Mouse (Mus musculus) kidney, embryonic 14.5 days (tissue): ENCODE measurements around the gene Col16a1. TPM values are rescaled to one million over a fixed set of nuclear protein-coding genes. Genes with fewer than 3 reads are reported as not detected.

Source experiments
- ATAC-seq: fragments of 200-750 bp; cut with Nextera tagmentation; 2 replicates; pipeline ENCODE4 v1.8.0; 2017; ENCODE audit warnings: moderate number of reproducible peaks, mild to moderate bottlenecking, moderate TSS enrichment, moderate library complexity; ENCODE audit not compliant: low FRiP score, low TSS enrichment
- H3K27ac ChIP-seq: fragments of 300-500 bp; sonication (generic); 2 replicates; pipeline ENCODE4 v1.5.1; 2014; ENCODE audit warnings: low read depth, mild to moderate bottlenecking, low read length, moderate library complexity, mixed read lengths
- H3K27me3 ChIP-seq: fragments of 300-500 bp; sonication (generic); 2 replicates; pipeline ENCODE4 v1.6.1; 2014; ENCODE audit warnings: mild to moderate bottlenecking, low read length; ENCODE audit not compliant: control insufficient read depth, insufficient read depth
- H3K36me3 ChIP-seq: fragments of 300-500 bp; sonication (generic); 2 replicates; pipeline ENCODE4 v1.6.1; 2014; ENCODE audit warnings: low read length, mixed read lengths; ENCODE audit not compliant: control insufficient read depth, insufficient read depth
- H3K4me1 ChIP-seq: fragments of 300-500 bp; sonication (generic); 2 replicates; pipeline ENCODE4 v1.6.1; 2014; ENCODE audit warnings: low read length, mixed read lengths; ENCODE audit not compliant: control insufficient read depth, insufficient read depth
- H3K4me2 ChIP-seq: fragments of 300-500 bp; sonication (generic); replicated peaks from 2 replicates; pipeline ENCODE4 v1.6.1; 2014; ENCODE audit warnings: low read depth, mild to moderate bottlenecking, low read length
- H3K4me3 ChIP-seq: fragments of 300-500 bp; sonication (generic); 2 replicates; pipeline ENCODE4 v1.5.1; 2014; ENCODE audit warnings: mild to moderate bottlenecking, low read length
- H3K9ac ChIP-seq: fragments of 300-500 bp; sonication (generic); 2 replicates; pipeline ENCODE4 v1.6.1; 2014; ENCODE audit warnings: low read depth, mild to moderate bottlenecking, low read length, moderate library complexity
- H3K9me3 ChIP-seq: fragments of 300-500 bp; sonication (generic); 2 replicates; pipeline ENCODE4 v1.6.1; 2016; ENCODE audit warnings: low read length; ENCODE audit not compliant: control insufficient read depth
- WGBS: fragments of 180-500 bp; shearing (Covaris S2); extraction: QIAGEN DNeasy Blood & Tissue Kit; methylation state at CpG from one replicate; pipeline ENCODE4 v1.1.7; 2014; 5-methylcytosine and 5-hydroxymethylcytosine counted together
- polyA plus RNA-seq: library from polyadenylated mRNA; unstranded; fragments of >200 nt; fragmentation: Nextera tagmentation; extraction: Ambion mirVana; gene quantifications from 2 replicates; pipeline ENCODE4 v1.2.1, GENCODE M21; 2014

The Col16a1 gene
- polyA plus RNA-seq, 1 experiment from 2014 or later: 27.6 TPM

GRCm38 (mm10) chr4:130070523-130070922 lies 22.9 kb downstream of the Col16a1 start:
- 71% methylated on average over 3 of the region's 3 CpGs for WGBS
- H3K27me3 ChIP-seq: peaks cover under 1% of the 10 kb centered on the region
- no peak for ATAC-seq

GRCm38 (mm10) chr4:130071758-130072157 lies 24.1 kb downstream of the Col16a1 start:
- ATAC-seq: no peak
- Histone ChIP-seq H3K9me3 (no peaks in the 10 kb centered on the region), H3K4me1 (no peaks in the 10 kb centered on the region), H3K27ac (no peak overlapping the region), H3K9ac (no peak overlapping the region), H3K4me3 (no peak overlapping the region), H3K36me3 (no peaks in the 10 kb centered on the region; the same call in 1 of the 2 replicates), H3K4me2 (no peak overlapping the region), H3K27me3 (peaks cover 4% of the 10 kb centered on the region)
- WGBS: 89% methylated on average over 2 of the region's 2 CpGs

More at GRCm38 (mm10) chr4:130070523-130070922, 22.9 kb downstream of the Col16a1 start:
- Histone ChIP-seq H3K4me3 (no peak overlapping the region), H3K4me1 (no peaks in the 10 kb centered on the region), H3K9ac (no peak overlapping the region), H3K4me2 (no peak overlapping the region), H3K27ac (no peak overlapping the region), H3K9me3 (no peaks in the 10 kb centered on the region), H3K36me3 (no peaks in the 10 kb centered on the region; the same call in 1 of the 2 replicates)

- WGBS: 81% methylated on average over 4 of the region's 4 CpGs
- Histone ChIP-seq H3K4me2 (no peak overlapping the region), H3K4me1 (no peaks in the 10 kb centered on the region)
Measured at GRCm38 (mm10) chr4:130073367-130073766, 25.7 kb downstream of the Col16a1 start.

GRCm38 (mm10) chr4:130074761-130075515 lies 27.3 kb downstream of the Col16a1 start:
- WGBS: 63% methylated on average over 17 of the region's 17 CpGs
- H3K9me3 ChIP-seq: no peaks in the 10 kb centered on the region
- H3K4me2 ChIP-seq: no peak overlapping the region
- no peak overlapping the region for H3K27ac ChIP-seq
- H3K27me3 ChIP-seq: peaks cover 7% of the 10 kb centered on the region
- H3K4me3 ChIP-seq: no peak overlapping the region
- H3K36me3 ChIP-seq: no peaks in the 10 kb centered on the region; the same call in 1 of the 2 replicates
- ATAC-seq: 0 out of 2 replicates have a peak, but pooled peaks have one; percentile 18
- no peak overlapping the region for H3K9ac ChIP-seq
- no peaks in the 10 kb centered on the region for H3K4me1 ChIP-seq

More at GRCm38 (mm10) chr4:130073367-130073766, 25.7 kb downstream of the Col16a1 start:
- H3K27me3 ChIP-seq: peaks cover 7% of the 10 kb centered on the region
- no peak overlapping the region for H3K27ac ChIP-seq
- H3K36me3 ChIP-seq: no peaks in the 10 kb centered on the region; the same call in 1 of the 2 replicates
- H3K9ac ChIP-seq: no peak overlapping the region
- H3K9me3 ChIP-seq: no peaks in the 10 kb centered on the region
- H3K4me3 ChIP-seq: no peak overlapping the region
- ATAC-seq: no peak

GRCm38 (mm10) chr4:130076856-130077255 lies 29.2 kb downstream of the Col16a1 start:
- no peak overlapping the region for H3K27ac ChIP-seq
- H3K4me2 ChIP-seq: no peak overlapping the region
- no peaks in the 10 kb centered on the region for H3K4me1 ChIP-seq
- H3K4me3 ChIP-seq: no peak overlapping the region
- H3K9me3 ChIP-seq: no peaks in the 10 kb centered on the region
- H3K9ac ChIP-seq: no peak overlapping the region
- peaks cover 7% of the 10 kb centered on the region for H3K27me3 ChIP-seq
- ATAC-seq: no peak
- 61% methylated on average over 8 of the region's 8 CpGs for WGBS
- H3K36me3 ChIP-seq: no peaks in the 10 kb centered on the region; the same call in 1 of the 2 replicates

GRCm38 (mm10) chr4:130078816-130079485 lies 31.3 kb downstream of the Col16a1 start:
- no peak overlapping the region for H3K9ac ChIP-seq
- no peaks in the 10 kb centered on the region for H3K36me3 ChIP-seq
- peaks cover 7% of the 10 kb centered on the region for H3K27me3 ChIP-seq
- ATAC-seq: no peak
- H3K4me1 ChIP-seq: 0 out of 2 replicates have a peak, but pooled peaks cover under 1% of the 10 kb centered on the region
- no peaks in the 10 kb centered on the region for H3K9me3 ChIP-seq
- H3K4me2 ChIP-seq: no peak overlapping the region
- no peak overlapping the region for H3K27ac ChIP-seq
- 54% methylated on average over 17 of the region's 17 CpGs for WGBS
- H3K4me3 ChIP-seq: no peak overlapping the region

- H3K9me3 ChIP-seq: no peaks in the 10 kb centered on the region
- H3K27ac ChIP-seq: no peak overlapping the region
- WGBS: 62% methylated on average over 3 of the region's 3 CpGs
- no peak for ATAC-seq
- H3K4me3 ChIP-seq: no peak overlapping the region
- H3K4me2 ChIP-seq: no peak overlapping the region
- no peak overlapping the region for H3K9ac ChIP-seq
- peaks cover 6% of the 10 kb centered on the region; the same call in 1 of the 2 replicates for H3K4me1 ChIP-seq
- no peaks in the 10 kb centered on the region for H3K36me3 ChIP-seq
- peaks cover 7% of the 10 kb centered on the region for H3K27me3 ChIP-seq
Measured at GRCm38 (mm10) chr4:130079521-130079920, 31.9 kb downstream of the Col16a1 start.

- H3K9ac ChIP-seq: no peak overlapping the region
- H3K27ac ChIP-seq: no peak overlapping the region
- no peak overlapping the region for H3K4me2 ChIP-seq
- H3K4me1 ChIP-seq: peaks cover 8% of the 10 kb centered on the region; the same call in 1 of the 2 replicates
- WGBS: 76% methylated on average over 19 of the region's 19 CpGs
- H3K4me3 ChIP-seq: no peak overlapping the region
- no peaks in the 10 kb centered on the region for H3K9me3 ChIP-seq
- peaks cover 3% of the 10 kb centered on the region; the same call in 1 of the 2 replicates for H3K27me3 ChIP-seq
- ATAC-seq: no peak
- no peaks in the 10 kb centered on the region for H3K36me3 ChIP-seq
Measured at GRCm38 (mm10) chr4:130081345-130082190, 33.9 kb downstream of the Col16a1 start.
